Mouse (Mus musculus): Measurements from ENCODE around the gene Cenpv.

Gene Cenpv

GRCm38 (mm10) chr11:62539089-62539890, at the start of gene Cenpv:
Gene Cenpv, minus strand, starts transcription at chr11:62539261.
- in situ Hi-C loops (cut with MboI; ENCODE audit: low sequenced_read_pairs): no loop called here

- in situ Hi-C loops (cut with MboI; ENCODE audit: low sequenced_read_pairs): no loop called here
These were observed 48.0 kb upstream of the Cenpv start for GRCm38 (mm10) chr11:62587034-62587433.

- in situ Hi-C loops (cut with MboI; ENCODE audit: low sequenced_read_pairs): no loop called here
These were observed 45.7 kb upstream of the Cenpv start for GRCm38 (mm10) chr11:62584671-62585206.

GRCm38 (mm10) chr11:62583031-62583430, 44.0 kb upstream of the Cenpv start:
- in situ Hi-C loops (cut with MboI; ENCODE audit: low sequenced_read_pairs): no loop called here

- in situ Hi-C loops (cut with MboI; ENCODE audit: low sequenced_read_pairs): no loop called here
These were observed 37.6 kb upstream of the Cenpv start for GRCm38 (mm10) chr11:62576530-62577152.

- in situ Hi-C loops (cut with MboI; ENCODE audit: low sequenced_read_pairs): no loop called here
These were observed 36.8 kb upstream of the Cenpv start for GRCm38 (mm10) chr11:62575659-62576438.

GRCm38 (mm10) chr11:62575297-62575658, 36.2 kb upstream of the Cenpv start:
- in situ Hi-C loops (cut with MboI; ENCODE audit: low sequenced_read_pairs): no loop called here

GRCm38 (mm10) chr11:62574703-62575085, 35.6 kb upstream of the Cenpv start:
- in situ Hi-C loops (cut with MboI; ENCODE audit: low sequenced_read_pairs): no loop called here

- in situ Hi-C loops (cut with MboI; ENCODE audit: low sequenced_read_pairs): no loop called here
These were observed 35.1 kb upstream of the Cenpv start, which contains the start of gene Trpv2 for GRCm38 (mm10) chr11:62573959-62574702. Gene Trpv2, plus strand, starts transcription at chr11:62574486.

GRCm38 (mm10) chr11:62568300-62568699, 29.2 kb upstream of the Cenpv start:
- in situ Hi-C loops (cut with MboI; ENCODE audit: low sequenced_read_pairs): no loop called here

- in situ Hi-C loops (cut with MboI; ENCODE audit: low sequenced_read_pairs): no loop called here
These were observed 27.1 kb upstream of the Cenpv start for GRCm38 (mm10) chr11:62566211-62566610.

- in situ Hi-C loops (cut with MboI; ENCODE audit: low sequenced_read_pairs): no loop called here
These were observed 26.7 kb upstream of the Cenpv start for GRCm38 (mm10) chr11:62565747-62566146.

- in situ Hi-C loops (cut with MboI; ENCODE audit: low sequenced_read_pairs): no loop called here
These were observed 24.5 kb upstream of the Cenpv start for GRCm38 (mm10) chr11:62563590-62563989.

GRCm38 (mm10) chr11:62560463-62561016, 21.5 kb upstream of the Cenpv start:
- in situ Hi-C loops (cut with MboI; ENCODE audit: low sequenced_read_pairs): no loop called here

- in situ Hi-C loops (cut with MboI; ENCODE audit: low sequenced_read_pairs): no loop called here
These were observed 20.0 kb upstream of the Cenpv start for GRCm38 (mm10) chr11:62558961-62559646.

GRCm38 (mm10) chr11:62558152-62558551, 19.1 kb upstream of the Cenpv start:
- in situ Hi-C loops (cut with MboI; ENCODE audit: low sequenced_read_pairs): no loop called here

- in situ Hi-C loops (cut with MboI; ENCODE audit: low sequenced_read_pairs): no loop called here
These were observed 18.1 kb upstream of the Cenpv start for GRCm38 (mm10) chr11:62557205-62557604.

GRCm38 (mm10) chr11:62555896-62556412, 16.9 kb upstream of the Cenpv start:
- in situ Hi-C loops (cut with MboI; ENCODE audit: low sequenced_read_pairs): no loop called here

- in situ Hi-C loops (cut with MboI; ENCODE audit: low sequenced_read_pairs): no loop called here
These were observed 16.0 kb upstream of the Cenpv start for GRCm38 (mm10) chr11:62554934-62555517.

All from CH12F3 (cell line).